Mouse (Mus musculus): ENCODE measurements at regions not wholly inside any gene's neighbourhood (a gene's known extent, or its start where the extent isn't known, plus 50 kb on each side); places are given as distances from the start of the nearest gene placed in this dataset.
A peak's percentile ranks its signal among the peaks of the same experiment; 100 is the strongest.

GRCm38 (mm10) chr14:28820970-28821369 lies 197.0 kb upstream of the Lrtm1 start:
- no peaks in the 10 kb centered on the region for H3K9me3 ChIP-seq (replicated peaks; ENCODE audit: control insufficient read depth, low read length)
- H3K4me1 ChIP-seq (ENCODE audit: control insufficient read depth, insufficient read depth, low read length): no peaks in the 10 kb centered on the region
- DNase-seq (ENCODE audit: low spot score) (no peak), ATAC-seq (replicated peaks; ENCODE audit: insufficient number of reproducible peaks, low FRiP score, low TSS enrichment, low read depth) (no peak)
- no peak overlapping the region for H3K27ac ChIP-seq (replicated peaks; ENCODE audit: low read depth, low read length)
- H3K36me3 ChIP-seq (replicated peaks; ENCODE audit: control insufficient read depth, insufficient read depth, low read depth, low read length): no peaks in the 10 kb centered on the region
- no peaks in the 10 kb centered on the region for H3K27me3 ChIP-seq (ENCODE audit: control insufficient read depth, insufficient read depth, low read length)
- 84% methylated on average over 5 of the region's 5 CpGs for WGBS
- H3K4me3 ChIP-seq (ENCODE audit: low read depth, low read length): no peak overlapping the region
- H3K9ac ChIP-seq (replicated peaks; ENCODE audit: low read length): no peak overlapping the region
- no peak overlapping the region for H3K4me2 ChIP-seq (ENCODE audit: low read depth, low read length)

DNA sequence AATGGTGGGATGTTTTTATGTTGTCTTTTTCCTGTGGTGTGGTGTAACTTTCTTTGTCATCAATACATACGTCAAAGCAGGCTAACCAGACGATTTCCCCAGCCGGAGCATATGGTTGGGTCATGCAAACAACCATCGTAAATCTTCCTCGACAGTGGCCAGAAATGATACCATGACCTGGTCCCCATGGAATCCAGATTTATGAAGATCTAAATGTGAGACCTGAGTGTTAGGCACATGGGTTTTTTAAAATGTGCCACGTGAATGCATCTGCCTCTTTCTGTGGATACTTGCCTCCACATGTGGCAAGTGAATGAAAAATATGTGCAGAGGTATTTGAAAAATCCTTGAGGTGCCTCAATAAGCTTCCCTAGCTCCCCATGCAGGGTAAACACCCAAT lies 190.8 kb upstream of the Lrtm1 start:
- DNase-seq (ENCODE audit: low spot score) (no peak), ATAC-seq (replicated peaks; ENCODE audit: insufficient number of reproducible peaks, low FRiP score, low TSS enrichment, low read depth) (no peak)
- H3K36me3 ChIP-seq (replicated peaks; ENCODE audit: control insufficient read depth, insufficient read depth, low read depth, low read length): no peaks in the 10 kb centered on the region
- no peaks in the 10 kb centered on the region for H3K27me3 ChIP-seq (ENCODE audit: control insufficient read depth, insufficient read depth, low read length)
- H3K4me1 ChIP-seq (ENCODE audit: control insufficient read depth, insufficient read depth, low read length): no peaks in the 10 kb centered on the region
- H3K4me3 ChIP-seq (ENCODE audit: low read depth, low read length): no peak overlapping the region
- WGBS: 67% methylated on average over 6 of the region's 6 CpGs
- no peak overlapping the region for H3K27ac ChIP-seq (replicated peaks; ENCODE audit: low read depth, low read length)
- H3K9ac ChIP-seq (replicated peaks; ENCODE audit: low read length): no peak overlapping the region
- H3K9me3 ChIP-seq (replicated peaks; ENCODE audit: control insufficient read depth, low read length): no peaks in the 10 kb centered on the region
- no peak overlapping the region for H3K4me2 ChIP-seq (ENCODE audit: low read depth, low read length)

DNA sequence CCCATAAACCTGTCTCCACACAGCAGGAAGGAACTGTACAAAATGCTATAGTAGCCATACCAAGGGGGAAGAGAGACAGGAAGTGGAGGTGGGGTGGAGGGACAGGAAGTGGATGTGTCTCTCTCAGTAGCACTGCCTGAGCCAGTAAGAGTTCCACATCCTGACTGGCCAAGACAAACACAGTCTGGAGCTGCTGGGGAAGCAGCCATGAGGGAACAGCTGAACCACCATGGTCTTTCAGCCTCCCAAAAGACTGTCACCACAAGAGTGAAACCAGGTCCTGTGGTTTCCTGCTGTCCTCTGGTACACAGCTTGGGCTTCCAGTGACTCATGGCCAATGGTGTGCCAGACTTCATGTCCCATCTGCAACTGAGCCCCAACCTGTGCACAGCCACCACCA lies 180.9 kb upstream of the Lrtm1 start:
- no peaks in the 10 kb centered on the region for H3K4me1 ChIP-seq (ENCODE audit: control insufficient read depth, insufficient read depth, low read length)
- H3K27me3 ChIP-seq (ENCODE audit: control insufficient read depth, insufficient read depth, low read length): no peaks in the 10 kb centered on the region
- no peaks in the 10 kb centered on the region for H3K36me3 ChIP-seq (replicated peaks; ENCODE audit: control insufficient read depth, insufficient read depth, low read depth, low read length)
- H3K9ac ChIP-seq (replicated peaks; ENCODE audit: low read length): no peak overlapping the region
- H3K4me2 ChIP-seq (ENCODE audit: low read depth, low read length): no peak overlapping the region
- ATAC-seq (replicated peaks; ENCODE audit: insufficient number of reproducible peaks, low FRiP score, low TSS enrichment, low read depth): no peak
- no peak overlapping the region for H3K4me3 ChIP-seq (ENCODE audit: low read depth, low read length)
- no peak for DNase-seq (ENCODE audit: low spot score)
- no peak overlapping the region for H3K27ac ChIP-seq (replicated peaks; ENCODE audit: low read depth, low read length)
- H3K9me3 ChIP-seq (replicated peaks; ENCODE audit: control insufficient read depth, low read length): no peaks in the 10 kb centered on the region

GRCm38 (mm10) chr14:28848831-28849590 lies 169.0 kb upstream of the Lrtm1 start:
- 17% methylated on average over 2 of the region's 2 CpGs for WGBS
- peak; percentile 9 for DNase-seq (ENCODE audit: low spot score)
- Histone ChIP-seq H3K9me3 (replicated peaks; ENCODE audit: control insufficient read depth, low read length) (no peaks in the 10 kb centered on the region), H3K4me3 (ENCODE audit: low read depth, low read length) (no peak overlapping the region), H3K36me3 (replicated peaks; ENCODE audit: control insufficient read depth, insufficient read depth, low read depth, low read length) (no peaks in the 10 kb centered on the region), H3K4me1 (ENCODE audit: control insufficient read depth, insufficient read depth, low read length) (no peaks in the 10 kb centered on the region), H3K27me3 (ENCODE audit: control insufficient read depth, insufficient read depth, low read length) (no peaks in the 10 kb centered on the region), H3K4me2 (ENCODE audit: low read depth, low read length) (no peak overlapping the region), H3K9ac (replicated peaks; ENCODE audit: low read length) (no peak overlapping the region), H3K27ac (replicated peaks; ENCODE audit: low read depth, low read length) (no peak overlapping the region)
- ATAC-seq (replicated peaks; ENCODE audit: insufficient number of reproducible peaks, low FRiP score, low TSS enrichment, low read depth): no peak
